Mouse (Mus musculus) olfactory bulb, adult 2 months (tissue): Measurements from ENCODE around the gene Ppp6r1. TPM values are rescaled to one million over a fixed set of nuclear protein-coding genes. Genes with fewer than 3 reads are reported as not detected.

Experiments used
- H3K27ac ChIP-seq: fragments of 200-500 bp; 2 replicates; pipeline ENCODE4 v1.5.1; 2012; ENCODE audit warnings: low read depth, low read length; ENCODE audit not compliant: insufficient read depth
- H3K4me1 ChIP-seq: fragments of 200-500 bp; 2 replicates; pipeline ENCODE4 v1.6.1; 2012; ENCODE audit warnings: low read length; ENCODE audit not compliant: control insufficient read depth, insufficient read depth
- H3K4me3 ChIP-seq: fragments of 200-500 bp; 2 replicates; pipeline ENCODE4 v1.5.1; 2012; ENCODE audit warnings: mild to moderate bottlenecking, low read depth, low read length, moderate library complexity; ENCODE audit not compliant: insufficient read depth
- CTCF ChIP-seq: fragments of 200-500 bp; IDR thresholded peaks from 2 replicates; pipeline ENCODE4 v1.5.1; 2012; ENCODE audit warnings: low read depth, mild to moderate bottlenecking, low read length, moderate library complexity; ENCODE audit not compliant: insufficient read depth
- POLR2A ChIP-seq: fragments of 200-500 bp; IDR thresholded peaks from 2 replicates; pipeline ENCODE4 v1.6.1; 2012; ENCODE audit warnings: mild to moderate bottlenecking, low read depth, low read length, moderate library complexity; ENCODE audit not compliant: insufficient read depth
- WGBS: fragments of 180-500 bp; shearing (Covaris S2); methylation state at CpG from one replicate; pipeline ENCODE4 v1.1.7; 2018; 5-methylcytosine and 5-hydroxymethylcytosine counted together
- polyA plus RNA-seq: library from polyadenylated mRNA; stranded (reverse); fragments of >200 nt; gene quantifications from 2 replicates; pipeline ENCODE4 v1.2.4, GENCODE M21; 2012; ENCODE audit warnings: low replicate concordance; ENCODE audit not compliant: missing spikeins, insufficient read depth, insufficient read length

Gene Ppp6r1
- polyA plus RNA-seq, 1 experiment = 310 TPM

GRCm38 (mm10) chr7:4630198-4630597 is 28.6 kb downstream of the Ppp6r1 start:
- Histone ChIP-seq H3K4me1 (no peaks in the 10 kb centered on the region), H3K4me3 (no peak overlapping the region), H3K27ac (no peak overlapping the region)
- TF ChIP-seq CTCF (no peak), POLR2A (no peak)
- 96% methylated on average over 1 of the region's 1 CpGs for WGBS

- Histone ChIP-seq H3K27ac (no peak overlapping the region), H3K4me1 (no peaks in the 10 kb centered on the region), H3K4me3 (no peak overlapping the region)
- TF ChIP-seq POLR2A (no peak), CTCF (no peak)
- WGBS = 84% methylated on average over 5 of the region's 5 CpGs
Measured at GRCm38 (mm10) chr7:4629586-4629985, 29.2 kb downstream of the Ppp6r1 start.

- no peaks in the 10 kb centered on the region for H3K4me1 ChIP-seq
- no peak overlapping the region for H3K27ac ChIP-seq
- TF ChIP-seq CTCF (no peak), POLR2A (no peak)
- H3K4me3 ChIP-seq = no peak overlapping the region
- 90% methylated on average over 2 of the region's 2 CpGs for WGBS
Measured at GRCm38 (mm10) chr7:4625928-4626327, 32.9 kb downstream of the Ppp6r1 start.

- H3K27ac ChIP-seq = no peak overlapping the region
- no peaks in the 10 kb centered on the region for H3K4me1 ChIP-seq
- TF ChIP-seq CTCF (no peak), POLR2A (no peak)
- H3K4me3 ChIP-seq = no peak overlapping the region
- 63% methylated on average over 1 of the region's 1 CpGs for WGBS
Measured at GRCm38 (mm10) chr7:4624343-4624742, 34.5 kb downstream of the Ppp6r1 start.

GRCm38 (mm10) chr7:4623544-4624189 is 35.2 kb downstream of the Ppp6r1 start:
- no peak overlapping the region for H3K4me3 ChIP-seq
- no peak for TF ChIP-seq CTCF
- no peaks in the 10 kb centered on the region for H3K4me1 ChIP-seq
- WGBS = 12% methylated on average over 4 of the region's 4 CpGs
- H3K27ac ChIP-seq = no peak overlapping the region

- Histone ChIP-seq H3K4me3 (no peak overlapping the region), H3K4me1 (no peaks in the 10 kb centered on the region), H3K27ac (no peak overlapping the region)
- WGBS = 34% methylated on average over 1 of the region's 1 CpGs
- no peak for TF ChIP-seq POLR2A
- no peak for TF ChIP-seq CTCF
Measured at GRCm38 (mm10) chr7:4619979-4620378, 38.8 kb downstream of the Ppp6r1 start.

GRCm38 (mm10) chr7:4613740-4614403 is 44.9 kb downstream of the Ppp6r1 start:
- H3K27ac ChIP-seq = no peak overlapping the region
- 82% methylated on average over 14 of the region's 14 CpGs for WGBS
- H3K4me3 ChIP-seq = no peak overlapping the region
- no peaks in the 10 kb centered on the region for H3K4me1 ChIP-seq
- TF ChIP-seq POLR2A (no peak), CTCF (no peak)

GRCm38 (mm10) chr7:4612956-4613355 is 45.9 kb downstream of the Ppp6r1 start:
- WGBS = 62% methylated on average over 1 of the region's 1 CpGs

GRCm38 (mm10) chr7:4612386-4612785 is 46.4 kb downstream of the Ppp6r1 start:
- H3K27ac ChIP-seq = no peak overlapping the region
- no peak overlapping the region for H3K4me3 ChIP-seq
- H3K4me1 ChIP-seq = no peaks in the 10 kb centered on the region
- TF ChIP-seq POLR2A (no peak), CTCF (no peak)
- 58% methylated on average over 8 of the region's 8 CpGs for WGBS

More at GRCm38 (mm10) chr7:4612956-4613355, 45.9 kb downstream of the Ppp6r1 start:
- H3K27ac ChIP-seq = no peak overlapping the region
- TF ChIP-seq CTCF (no peak), POLR2A (no peak)
- no peak overlapping the region for H3K4me3 ChIP-seq
- H3K4me1 ChIP-seq = no peaks in the 10 kb centered on the region
